Mouse (Mus musculus) lung, embryonic 15.5 days (tissue): ENCODE measurements around the gene Armc2. TPM values are rescaled to one million over a fixed set of nuclear protein-coding genes. Genes with fewer than 3 reads are reported as not detected.
"Not testable (repeated sequence)": the region's sequence is repeated elsewhere in the genome, so short reads cannot be mapped to it uniquely, and the experiment has no call there.

Experiments used
- ATAC-seq: fragments of 200-750 bp; cut with Nextera tagmentation; 2 replicates; pipeline ENCODE4 v1.8.0; 2017; ENCODE audit warnings: moderate number of reproducible peaks, borderline replicate concordance; ENCODE audit not compliant: low FRiP score, low TSS enrichment; ENCODE audit errors: extremely low read depth
- H3K27ac ChIP-seq: fragments of 300-500 bp; sonication (generic); 2 replicates; pipeline ENCODE4 v1.5.1; 2015; ENCODE audit warnings: moderate library complexity, mild to moderate bottlenecking, inconsistent platforms
- H3K27me3 ChIP-seq: fragments of 300-500 bp; sonication (generic); 2 replicates; pipeline ENCODE4 v1.6.1; 2015; ENCODE audit warnings: inconsistent platforms
- H3K36me3 ChIP-seq: fragments of 300-500 bp; sonication (generic); 2 replicates; pipeline ENCODE4 v1.6.1; 2015; ENCODE audit warnings: inconsistent platforms
- H3K4me1 ChIP-seq: fragments of 300-500 bp; sonication (generic); 2 replicates; pipeline ENCODE4 v1.6.1; 2015; ENCODE audit warnings: inconsistent platforms
- H3K4me2 ChIP-seq: fragments of 300-500 bp; sonication (generic); 2 replicates; pipeline ENCODE4 v1.6.1; 2015; ENCODE audit warnings: inconsistent platforms, mild to moderate bottlenecking, moderate library complexity
- H3K4me3 ChIP-seq: fragments of 300-500 bp; sonication (generic); 2 replicates; pipeline ENCODE4 v1.5.1; 2015; ENCODE audit warnings: mild to moderate bottlenecking, inconsistent platforms
- H3K9ac ChIP-seq: fragments of 300-500 bp; sonication (generic); 2 replicates; pipeline ENCODE4 v1.6.1; 2015; ENCODE audit warnings: inconsistent platforms
- H3K9me3 ChIP-seq: fragments of 300-500 bp; sonication (generic); 2 replicates; pipeline ENCODE4 v1.6.1; 2016; ENCODE audit warnings: inconsistent platforms
- WGBS: fragments of 180-500 bp; shearing (Covaris S2); methylation state at CpG from one replicate; pipeline ENCODE4 v1.1.7; 2015; 5-methylcytosine and 5-hydroxymethylcytosine counted together
- polyA plus RNA-seq: library from polyadenylated mRNA; unstranded; fragments of >200 nt; fragmentation: Nextera tagmentation; extraction: Ambion mirVana; gene quantifications from 2 replicates; pipeline ENCODE4 v1.2.1, GENCODE M21; 2015

Armc2 gene
- polyA plus RNA-seq, 1 experiment from 2014 or later = 1.8 TPM

- ATAC-seq = no peak
Observed at GRCm38 (mm10) chr10:41959808-41960207, 58.4 kb downstream of the Armc2 start.

DNA sequence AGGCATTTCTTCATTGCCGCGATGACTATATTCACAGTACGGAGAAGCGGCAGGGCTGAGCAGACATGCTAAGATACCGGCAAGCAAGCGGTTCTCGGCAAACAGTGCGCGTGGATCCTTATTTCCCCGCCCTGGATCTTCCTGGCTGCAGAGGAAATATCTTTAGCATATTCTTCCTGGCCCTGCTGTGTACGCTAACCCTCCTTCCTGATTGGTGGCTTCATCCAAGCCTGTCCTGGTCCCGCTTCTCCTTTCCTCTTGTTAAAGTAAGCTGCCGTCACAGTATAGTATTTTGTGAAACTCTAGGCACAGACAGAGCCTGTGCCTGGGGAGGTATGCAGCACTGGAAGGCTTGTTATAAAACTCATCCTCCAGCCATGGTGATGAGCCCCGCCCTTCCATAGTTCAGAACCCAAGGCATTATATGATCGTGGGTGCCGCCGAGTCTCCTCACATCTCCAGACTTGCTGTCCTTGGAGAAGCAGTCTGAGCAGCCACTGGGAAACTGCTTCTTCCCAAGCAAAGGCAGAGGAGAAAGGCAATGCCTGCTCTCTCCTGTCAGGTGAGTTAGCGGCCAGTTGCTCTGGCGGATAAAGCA is 59.5 kb downstream of the Armc2 start:
- no peak overlapping the region for H3K9ac ChIP-seq
- no peaks in the 10 kb centered on the region for H3K27me3 ChIP-seq
- H3K27ac ChIP-seq = no peak overlapping the region
- 91% methylated on average over 19 of the region's 19 CpGs for WGBS
- H3K4me1 ChIP-seq = no peaks in the 10 kb centered on the region
- no peak for ATAC-seq
- H3K4me2 ChIP-seq = no peak overlapping the region
- H3K4me3 ChIP-seq = no peak overlapping the region
- H3K9me3 ChIP-seq = no peaks in the 10 kb centered on the region
- H3K36me3 ChIP-seq = no peaks in the 10 kb centered on the region

More at GRCm38 (mm10) chr10:41959808-41960207, 58.4 kb downstream of the Armc2 start:
- Histone ChIP-seq H3K27me3 (no peaks in the 10 kb centered on the region), H3K27ac (no peak overlapping the region), H3K36me3 (no peaks in the 10 kb centered on the region), H3K9ac (no peak overlapping the region), H3K4me2 (no peak overlapping the region), H3K4me1 (no peaks in the 10 kb centered on the region), H3K4me3 (no peak overlapping the region), H3K9me3 (no peaks in the 10 kb centered on the region)
- WGBS = 31% methylated on average over 2 of the region's 2 CpGs

DNA sequence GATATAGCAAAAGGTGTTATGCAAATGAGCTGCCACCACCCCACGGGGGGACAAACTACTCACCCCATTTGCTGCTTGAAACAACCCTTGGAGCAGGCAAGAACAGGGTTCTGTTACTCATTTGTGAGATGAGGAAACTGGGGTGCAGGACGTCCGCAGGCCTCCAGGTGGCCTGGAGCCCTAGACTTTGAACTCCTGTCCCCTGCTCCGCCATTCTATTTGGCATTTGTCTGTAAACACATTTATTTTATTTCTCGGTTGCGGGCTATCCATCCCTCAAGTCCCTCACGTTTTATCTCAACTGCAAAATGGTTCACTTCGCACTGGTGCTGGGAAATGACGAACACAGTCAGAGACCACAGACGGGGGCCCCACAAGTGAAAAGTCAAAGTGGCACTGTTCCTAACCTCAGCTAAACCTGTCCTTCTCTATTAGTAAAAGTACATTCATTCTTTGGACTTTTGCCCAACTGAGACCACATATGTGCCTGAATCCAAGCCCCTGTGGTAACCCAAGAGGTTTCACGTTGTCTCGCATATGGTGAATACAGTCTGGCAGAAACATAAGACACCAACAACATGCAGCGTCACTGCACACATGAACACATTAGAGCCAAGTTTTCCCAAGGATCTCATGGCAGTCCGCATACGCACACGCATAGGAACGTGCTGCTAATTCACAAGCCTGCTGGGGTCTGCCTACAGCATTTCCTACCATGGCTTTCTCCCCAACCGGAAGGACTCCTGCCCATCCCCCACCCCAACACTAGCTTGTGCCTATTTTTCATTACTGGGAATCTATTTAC is 60.6 kb downstream of the Armc2 start:
- H3K4me3 ChIP-seq = no peak overlapping the region
- H3K9ac ChIP-seq = no peak overlapping the region
- no peaks in the 10 kb centered on the region for H3K36me3 ChIP-seq
- no peaks in the 10 kb centered on the region for H3K27me3 ChIP-seq
- ATAC-seq = no peak
- WGBS = 87% methylated on average over 18 of the region's 18 CpGs
- H3K27ac ChIP-seq = no peak overlapping the region
- no peaks in the 10 kb centered on the region for H3K4me1 ChIP-seq
- H3K4me2 ChIP-seq = no peak overlapping the region
- no peaks in the 10 kb centered on the region for H3K9me3 ChIP-seq

- no peaks in the 10 kb centered on the region for H3K9me3 ChIP-seq
- ATAC-seq = no peak
Observed at GRCm38 (mm10) chr10:41953528-41953864, 64.7 kb downstream of the Armc2 start.

DNA sequence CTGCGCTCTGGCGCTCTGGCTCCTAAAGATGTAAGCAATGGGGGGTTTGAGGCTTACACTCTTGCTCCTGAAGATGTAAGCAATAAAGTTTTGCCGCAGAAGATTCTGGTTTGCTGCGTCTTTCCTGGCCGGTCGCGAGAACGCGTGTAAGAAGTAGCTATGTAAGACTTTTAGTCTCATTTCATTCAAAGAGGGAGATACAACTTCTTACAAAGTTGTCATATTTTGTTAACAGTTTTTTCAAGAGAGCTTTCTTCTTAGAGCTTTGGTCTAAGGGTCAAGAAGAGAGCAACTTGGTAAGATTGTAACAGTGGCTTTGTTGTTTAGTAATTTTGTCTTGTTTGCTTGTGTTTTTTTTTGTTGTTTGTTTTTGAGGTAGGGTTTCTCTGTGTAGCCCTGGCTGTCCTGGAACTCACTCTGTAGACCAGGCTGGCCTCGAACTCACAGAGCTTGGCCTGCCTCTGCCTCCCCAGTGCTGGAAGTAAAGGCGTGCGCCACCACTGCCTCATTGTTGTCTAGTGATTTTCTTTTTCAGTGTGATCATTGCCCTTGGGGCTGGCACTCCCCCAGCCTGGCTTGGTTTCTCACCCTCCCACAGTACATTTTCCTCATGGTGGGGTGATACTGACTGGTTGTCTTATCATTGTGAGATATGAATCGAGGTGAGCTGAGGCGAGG is 65.3 kb downstream of the Armc2 start:
- H3K4me1 ChIP-seq = no peaks in the 10 kb centered on the region
- ATAC-seq = no peak
- 91% methylated on average over 14 of the region's 14 CpGs for WGBS

More at GRCm38 (mm10) chr10:41953528-41953864, 64.7 kb downstream of the Armc2 start:
- WGBS = 92% methylated on average over 5 of the region's 5 CpGs
- H3K9ac ChIP-seq = no peak overlapping the region
- H3K27me3 ChIP-seq = no peaks in the 10 kb centered on the region
- no peak overlapping the region for H3K4me2 ChIP-seq
- no peak overlapping the region for H3K4me3 ChIP-seq
- no peak overlapping the region for H3K27ac ChIP-seq
- H3K36me3 ChIP-seq = no peaks in the 10 kb centered on the region
- no peaks in the 10 kb centered on the region for H3K4me1 ChIP-seq

GRCm38 (mm10) chr10:41952354-41952753 is 65.9 kb downstream of the Armc2 start:
- H3K4me2 ChIP-seq, H3K27me3 ChIP-seq, H3K9ac ChIP-seq, ATAC-seq, H3K4me1 ChIP-seq, H3K4me3 ChIP-seq, H3K27ac ChIP-seq, H3K36me3 ChIP-seq, H3K9me3 ChIP-seq: not testable (repeated sequence)
- 85% methylated on average over 10 of the region's 10 CpGs for WGBS

More for the DNA sequence above, 65.3 kb downstream of the Armc2 start:
- Histone ChIP-seq H3K9me3 (no peaks in the 10 kb centered on the region), H3K27ac (no peak overlapping the region), H3K4me3 (no peak overlapping the region), H3K36me3 (no peaks in the 10 kb centered on the region), H3K4me2 (no peak overlapping the region), H3K27me3 (no peaks in the 10 kb centered on the region), H3K9ac (no peak overlapping the region)

DNA sequence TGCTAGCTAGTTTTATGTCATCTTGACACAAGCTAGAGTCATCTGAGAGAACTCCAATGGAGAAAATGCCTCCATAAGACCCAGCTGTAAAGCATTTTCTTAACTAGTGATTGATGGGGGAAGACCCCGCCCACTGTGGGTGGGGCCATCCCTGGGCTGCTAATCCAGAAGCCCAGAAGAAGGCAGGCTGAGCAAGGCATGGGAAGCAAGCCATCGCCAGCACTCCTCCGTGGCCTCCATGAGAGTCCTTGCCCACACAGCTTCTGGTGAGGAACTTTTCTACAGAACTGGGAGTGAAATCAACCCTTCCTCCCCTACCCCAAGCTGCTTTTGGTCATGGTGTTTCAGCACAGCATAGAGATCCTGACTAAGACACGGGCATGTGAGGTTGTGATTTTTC is 79.2 kb downstream of the Armc2 start:
- ATAC-seq = no peak
- H3K9me3 ChIP-seq = no peaks in the 10 kb centered on the region
- no peak overlapping the region for H3K4me3 ChIP-seq
- no peak overlapping the region for H3K4me2 ChIP-seq
- no peak overlapping the region for H3K9ac ChIP-seq
- H3K4me1 ChIP-seq = peaks cover 35% of the 10 kb centered on the region
- H3K27ac ChIP-seq = no peak overlapping the region
- H3K36me3 ChIP-seq = no peaks in the 10 kb centered on the region
- no peaks in the 10 kb centered on the region for H3K27me3 ChIP-seq
- 69% methylated on average over 4 of the region's 4 CpGs for WGBS

- WGBS = 28% methylated on average over 4 of the region's 4 CpGs
- no peaks in the 10 kb centered on the region for H3K27me3 ChIP-seq
- H3K4me2 ChIP-seq = no peak overlapping the region
- no peak for ATAC-seq
- no peak overlapping the region for H3K27ac ChIP-seq
- no peaks in the 10 kb centered on the region for H3K9me3 ChIP-seq
- no peaks in the 10 kb centered on the region for H3K36me3 ChIP-seq
- H3K4me3 ChIP-seq = no peak overlapping the region
- H3K9ac ChIP-seq = no peak overlapping the region
- peaks cover 35% of the 10 kb centered on the region for H3K4me1 ChIP-seq
Observed at GRCm38 (mm10) chr10:41937176-41937575, 81.1 kb downstream of the Armc2 start.

DNA sequence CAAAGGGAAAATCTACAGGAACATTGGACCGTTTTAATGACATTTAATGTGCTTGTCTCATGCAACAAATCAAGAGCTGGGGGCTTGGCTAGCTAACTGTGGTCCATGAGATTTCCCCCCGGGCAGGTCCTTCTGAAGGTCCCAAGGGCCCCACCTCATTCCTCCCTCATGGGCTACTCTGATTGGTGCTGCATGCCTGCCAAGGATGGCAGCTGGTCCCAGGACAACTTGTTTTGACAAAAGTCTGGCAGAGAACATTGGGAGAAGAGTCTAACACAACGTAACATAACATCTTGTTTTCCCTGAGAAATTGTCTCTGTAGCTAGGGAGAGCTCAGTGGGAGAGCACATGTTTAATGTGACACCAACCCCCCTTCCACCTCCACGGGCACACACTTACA is 82.1 kb downstream of the Armc2 start:
- H3K4me3 ChIP-seq = no peak overlapping the region
- ATAC-seq = no peak
- no peaks in the 10 kb centered on the region for H3K9me3 ChIP-seq
- peaks cover 35% of the 10 kb centered on the region for H3K4me1 ChIP-seq
- no peaks in the 10 kb centered on the region for H3K27me3 ChIP-seq
- H3K36me3 ChIP-seq = no peaks in the 10 kb centered on the region
- H3K4me2 ChIP-seq = no peak overlapping the region
- H3K9ac ChIP-seq = no peak overlapping the region
- 37% methylated on average over 4 of the region's 4 CpGs for WGBS
- H3K27ac ChIP-seq = peak overlapping the region; percentile 16; the same call in 1 of the 2 replicates

- H3K27ac ChIP-seq = peak overlapping the region; percentile 84
- peak overlapping the region; percentile 59 for H3K4me2 ChIP-seq
- no peaks in the 10 kb centered on the region for H3K27me3 ChIP-seq
- no peak overlapping the region for H3K9ac ChIP-seq
- no peak overlapping the region for H3K4me3 ChIP-seq
- peaks cover 35% of the 10 kb centered on the region for H3K4me1 ChIP-seq
- peak; percentile 15; the same call in 1 of the 2 replicates for ATAC-seq
- no peaks in the 10 kb centered on the region for H3K9me3 ChIP-seq
- H3K36me3 ChIP-seq = no peaks in the 10 kb centered on the region
Observed at GRCm38 (mm10) chr10:41935476-41935829, 82.8 kb downstream of the Armc2 start.

- no peak overlapping the region; the same call in 1 of the 2 replicates for H3K9ac ChIP-seq
- peak overlapping the region; percentile 23 for H3K4me3 ChIP-seq
- H3K4me1 ChIP-seq = peaks cover 35% of the 10 kb centered on the region
Observed at GRCm38 (mm10) chr10:41934633-41935475, 83.4 kb downstream of the Armc2 start.

More at GRCm38 (mm10) chr10:41934633-41935475, 83.4 kb downstream of the Armc2 start:
- ATAC-seq = peak; percentile 74
- Histone ChIP-seq H3K9me3 (no peaks in the 10 kb centered on the region), H3K4me2 (peak overlapping the region; percentile 59), H3K36me3 (no peaks in the 10 kb centered on the region), H3K27me3 (no peaks in the 10 kb centered on the region), H3K27ac (peak overlapping the region; percentile 84)
- WGBS = 2% methylated on average over 21 of the region's 21 CpGs
